Mouse (Mus musculus) brain, embryonic 14.5 days (tissue): ENCODE measurements around the gene Zfp653. TPM values are rescaled to one million over a fixed set of nuclear protein-coding genes. Genes with fewer than 3 reads are reported as not detected.

ENCODE experiments used
- DNase-seq: peaks from one replicate; pipeline ENCODE4 v3.0.0-alpha.2; 2011; ENCODE audit warnings: low read depth
- CTCF ChIP-seq: fragments of 200-500 bp; IDR thresholded peaks from 2 replicates; pipeline ENCODE4 v1.5.1; 2012; ENCODE audit warnings: inconsistent platforms, mild to moderate bottlenecking, moderate library complexity, borderline replicate concordance; ENCODE audit not compliant: insufficient read depth, insufficient read length; ENCODE audit errors: extremely low read depth
- POLR2A ChIP-seq: fragments of 200-500 bp; IDR thresholded peaks from 2 replicates; pipeline ENCODE4 v1.6.1; 2012; ENCODE audit warnings: mild to moderate bottlenecking, inconsistent platforms, borderline replicate concordance; ENCODE audit not compliant: poor library complexity, insufficient read depth, insufficient read length, severe bottlenecking; ENCODE audit errors: extremely low read depth
- polyA plus RNA-seq: library from polyadenylated mRNA; depleted of rRNA; stranded (reverse); fragments of >200 nt; gene quantifications from 2 replicates; pipeline ENCODE4 v1.2.3, GENCODE M21; 2012; rRNA removed

Zfp653 gene
- polyA plus RNA-seq, 1 experiment: 49.1 TPM

GRCm38 (mm10) chr9:22011055-22011454 is 60.1 kb downstream of the Zfp653 start:
- TF ChIP-seq CTCF: no peak
- TF ChIP-seq POLR2A: no peak
- no peak for DNase-seq

Other genes starting within 250 kb of the Zfp653 start
- not detected in 2 replicates for gene Angptl8, start 235.9 kb downstream of the Zfp653 start, polyA plus RNA-seq
- 53.6 and 59.4 TPM in 2 replicates for gene Dock6, start 218.7 kb downstream of the Zfp653 start, polyA plus RNA-seq
- gene Rab3d, start 153.2 kb downstream of the Zfp653 start, polyA plus RNA-seq: 23.3 and 34.1 TPM in 2 replicates
- gene Ccdc159, start 143.9 kb downstream of the Zfp653 start, polyA plus RNA-seq: 15.7 and 16.1 TPM in 2 replicates
- 28.6 and 46.8 TPM in 2 replicates for gene Tmem205, start 143.8 kb downstream of the Zfp653 start, polyA plus RNA-seq
- gene Plppr2, start 134.3 kb downstream of the Zfp653 start, polyA plus RNA-seq: 179 and 182 TPM in 2 replicates
- gene Swsap1, start 115.6 kb downstream of the Zfp653 start, polyA plus RNA-seq: 7.3 and 8.7 TPM in 2 replicates
- 2.1 and 2.3 TPM in 2 replicates for gene Epor, start 107.9 kb downstream of the Zfp653 start, polyA plus RNA-seq
- 1.8 and 2.3 TPM in 2 replicates for gene Rgl3, start 81.9 kb downstream of the Zfp653 start, polyA plus RNA-seq
- 5.2 and 6.7 TPM in 2 replicates for gene Ccdc151, start 68.7 kb downstream of the Zfp653 start, polyA plus RNA-seq
- 121 and 126 TPM in 2 replicates for gene Prkcsh, start 68.6 kb downstream of the Zfp653 start, polyA plus RNA-seq
- 203 and 265 TPM in 2 replicates for gene Elavl3, start 19.4 kb downstream of the Zfp653 start, polyA plus RNA-seq
- gene Gm49318, start 117 bp downstream of the Zfp653 start, polyA plus RNA-seq: not detected in 2 replicates
- gene Ecsit, start 14.1 kb upstream of the Zfp653 start, polyA plus RNA-seq: 51.3 and 57.7 TPM in 2 replicates
- 0.35 and 0.55 TPM in 2 replicates for gene Cnn1, start 27.8 kb upstream of the Zfp653 start, polyA plus RNA-seq
- gene Elof1, start 45.8 kb upstream of the Zfp653 start, polyA plus RNA-seq: 138 and 193 TPM in 2 replicates
- gene Acp5, start 64.3 kb upstream of the Zfp653 start, polyA plus RNA-seq: 1.2 and 1.4 TPM in 2 replicates
- gene Pigyl, start 85.5 kb upstream of the Zfp653 start, polyA plus RNA-seq: 62.4 and 82.8 TPM in 2 replicates
- 0.03 and 0.15 TPM in 2 replicates for gene Zfp872, start 116.7 kb upstream of the Zfp653 start, polyA plus RNA-seq
- gene Zfp809, start 154.3 kb upstream of the Zfp653 start, polyA plus RNA-seq: 6.2 and 8.6 TPM in 2 replicates
- gene Zfp599, start 188.5 kb upstream of the Zfp653 start, polyA plus RNA-seq: 3.8 and 4.5 TPM in 2 replicates
- 36.4 and 37.1 TPM in 2 replicates for gene Zfp810, start 236.3 kb upstream of the Zfp653 start, polyA plus RNA-seq